ENCODE assay signal across 8 mouse cellular contexts in genomic region chr14:47086743-47087142, GRCm38 (mm10).
DNase-seq lines count a peak whose midpoint lies in the region; ATAC-seq lines count a peak whose summit lies in the region.

No protein-coding gene starts in this region.

- H3K27ac ChIP-seq in heart, embryonic 13.5 days (replicated peaks), result peak overlapping the region; percentile 92
- H3K27ac ChIP-seq in liver, embryonic 13.5 days, result no peak overlapping the region
- no peak overlapping the region for H3K27ac ChIP-seq in neural tube, embryonic 11.5 days (ENCODE audit: low read depth, low read length)
- no peak overlapping the region for H3K27ac ChIP-seq in stomach, embryonic 16.5 days (ENCODE audit: low read length)

- WGBS in heart, embryonic 13.5 days, result 4% methylated on average over 16 of the region's 16 CpGs
- WGBS in liver, embryonic 13.5 days (ENCODE audit: insufficient replicate concordance), result 2% methylated on average over 16 of the region's 16 CpGs
- 4% methylated on average over 16 of the region's 16 CpGs for WGBS in neural tube, embryonic 11.5 days
- WGBS in stomach, embryonic 16.5 days, result 3% methylated on average over 16 of the region's 16 CpGs

- no peaks in the 10 kb centered on the region for H3K9me3 ChIP-seq in heart, embryonic 13.5 days
- no peaks in the 10 kb centered on the region for H3K9me3 ChIP-seq in liver, embryonic 13.5 days (replicated peaks)
- no peaks in the 10 kb centered on the region for H3K9me3 ChIP-seq in neural tube, embryonic 11.5 days (ENCODE audit: control insufficient read depth, low read length)
- H3K9me3 ChIP-seq in stomach, embryonic 16.5 days (replicated peaks; ENCODE audit: control insufficient read depth, low read length), result no peaks in the 10 kb centered on the region

- H3K4me1 ChIP-seq in heart, embryonic 13.5 days, result peaks cover 73% of the 10 kb centered on the region
- peaks cover 21% of the 10 kb centered on the region for H3K4me1 ChIP-seq in liver, embryonic 13.5 days (replicated peaks)
- peaks cover 3% of the 10 kb centered on the region; the same call in 1 of the 2 replicates for H3K4me1 ChIP-seq in neural tube, embryonic 11.5 days (ENCODE audit: control insufficient read depth, insufficient read depth, low read length)
- H3K4me1 ChIP-seq in stomach, embryonic 16.5 days (ENCODE audit: control insufficient read depth, insufficient read depth, low read length), result peaks cover 5% of the 10 kb centered on the region; the same call in 1 of the 2 replicates

- H3K4me2 ChIP-seq in heart, embryonic 13.5 days, result peak overlapping the region; percentile 70
- H3K4me2 ChIP-seq in liver, embryonic 13.5 days, result peak overlapping the region; percentile 67
- H3K4me2 ChIP-seq in neural tube, embryonic 11.5 days (ENCODE audit: low read depth), result peak overlapping the region; percentile 56
- peak overlapping the region; percentile 71 for H3K4me2 ChIP-seq in stomach, embryonic 16.5 days (ENCODE audit: low read depth, low read length)

- H3K27me3 ChIP-seq in heart, embryonic 13.5 days (replicated peaks), result no peaks in the 10 kb centered on the region
- no peaks in the 10 kb centered on the region for H3K27me3 ChIP-seq in liver, embryonic 13.5 days
- H3K27me3 ChIP-seq in neural tube, embryonic 11.5 days (ENCODE audit: control insufficient read depth, insufficient read depth, low read length), result no peaks in the 10 kb centered on the region
- H3K27me3 ChIP-seq in stomach, embryonic 16.5 days (ENCODE audit: control insufficient read depth, insufficient read depth, low read length), result no peaks in the 10 kb centered on the region

- H3K4me3 ChIP-seq in heart, embryonic 13.5 days, result peak overlapping the region; percentile 35
- H3K4me3 ChIP-seq in liver, embryonic 13.5 days (replicated peaks), result peak overlapping the region; percentile 32
- no peak overlapping the region for H3K4me3 ChIP-seq in neural tube, embryonic 11.5 days (ENCODE audit: low read depth, low read length)
- peak overlapping the region; percentile 41 for H3K4me3 ChIP-seq in stomach, embryonic 16.5 days (replicated peaks; ENCODE audit: low read length)

- peak; percentile 59 for ATAC-seq in erythroblast, adult 5-6 weeks (replicated peaks; ENCODE audit: low FRiP score, poor library complexity, severe bottlenecking)
- no peak for ATAC-seq in heart, embryonic 13.5 days (ENCODE audit: extremely low read depth, insufficient number of reproducible peaks, low FRiP score, low TSS enrichment)
- peak; percentile 29; the same call in 1 of the 2 replicates for ATAC-seq in liver, embryonic 13.5 days (ENCODE audit: low read depth)
- peak; percentile 90 for ATAC-seq in neural tube, embryonic 11.5 days (ENCODE audit: insufficient read depth, low FRiP score, low TSS enrichment)
- ATAC-seq in stomach, embryonic 16.5 days (ENCODE audit: insufficient read depth, low FRiP score), result peak; percentile 79

- peak overlapping the region; percentile 78 for H3K9ac ChIP-seq in heart, embryonic 13.5 days
- H3K9ac ChIP-seq in liver, embryonic 13.5 days, result peak overlapping the region; percentile 47; the same call in 1 of the 2 replicates
- peak overlapping the region; percentile 41; the same call in 1 of the 2 replicates for H3K9ac ChIP-seq in neural tube, embryonic 11.5 days (ENCODE audit: low read length)
- peak overlapping the region; percentile 65 for H3K9ac ChIP-seq in stomach, embryonic 16.5 days (ENCODE audit: low read length)

- H3K36me3 ChIP-seq in heart, embryonic 13.5 days, result peaks cover 36% of the 10 kb centered on the region
- H3K36me3 ChIP-seq in liver, embryonic 13.5 days, result no peaks in the 10 kb centered on the region
- no peaks in the 10 kb centered on the region for H3K36me3 ChIP-seq in neural tube, embryonic 11.5 days (ENCODE audit: control insufficient read depth, insufficient read depth, low read length)
- no peaks in the 10 kb centered on the region for H3K36me3 ChIP-seq in stomach, embryonic 16.5 days (ENCODE audit: control insufficient read depth, insufficient read depth, low read length)

- peak; percentile 62 for DNase-seq in CD4-positive helper T cell, adult 2 months (ENCODE audit: low read depth, low spot score)
- peak; percentile 89 for DNase-seq in brain, adult 2 months (ENCODE audit: low read depth, low spot score)
- DNase-seq in kidney, postnatal 10 days, result peak; percentile 91
- peak; percentile 18 for DNase-seq in liver, embryonic 13.5 days
- DNase-seq in neural tube, embryonic 11.5 days (ENCODE audit: low spot score), result peak; percentile 89

Comparison
In these comparisons a context has a peak if more than half of its experiments do, and no peak if none do; other contexts are left out.
1. DNase-seq: peak in every context shown above with its lines; median percentile 91 in kidney, postnatal 10 days; 89 in brain, adult 2 months; 89 in neural tube, embryonic 11.5 days; 62 in CD4-positive helper T cell, adult 2 months; 18 in liver, embryonic 13.5 days.